Mouse (Mus musculus) forebrain, embryonic 13.5 days (tissue): ENCODE measurements around the gene Atp1a1. TPM values are rescaled to one million over a fixed set of nuclear protein-coding genes. Genes with fewer than 3 reads are reported as not detected.

Experiments used
- ATAC-seq: fragments of 200-750 bp; cut with Nextera tagmentation; 2 replicates; pipeline ENCODE4 v1.8.0; 2017
- H3K27ac ChIP-seq: fragments of 300-500 bp; sonication (generic); 2 replicates; pipeline ENCODE4 v1.5.1; 2015; ENCODE audit warnings: inconsistent platforms, mild to moderate bottlenecking, moderate library complexity
- H3K27me3 ChIP-seq: fragments of 300-500 bp; sonication (generic); 2 replicates; pipeline ENCODE4 v1.6.1; 2015; ENCODE audit warnings: mild to moderate bottlenecking, inconsistent platforms
- H3K36me3 ChIP-seq: fragments of 300-500 bp; sonication (generic); 2 replicates; pipeline ENCODE4 v1.6.1; 2015; ENCODE audit warnings: mild to moderate bottlenecking, inconsistent platforms; ENCODE audit not compliant: poor library complexity, severe bottlenecking
- H3K4me1 ChIP-seq: fragments of 300-500 bp; sonication (generic); 2 replicates; pipeline ENCODE4 v1.6.1; 2015; ENCODE audit warnings: inconsistent platforms
- H3K4me2 ChIP-seq: fragments of 300-500 bp; sonication (generic); 2 replicates; pipeline ENCODE4 v1.6.1; 2015; ENCODE audit warnings: inconsistent platforms, mild to moderate bottlenecking, moderate library complexity
- H3K4me3 ChIP-seq: fragments of 300-500 bp; sonication (generic); 2 replicates; pipeline ENCODE4 v1.5.1; 2015; ENCODE audit warnings: mild to moderate bottlenecking, inconsistent platforms
- H3K9ac ChIP-seq: fragments of 300-500 bp; sonication (generic); 2 replicates; pipeline ENCODE4 v1.6.1; 2015; ENCODE audit warnings: mild to moderate bottlenecking, inconsistent platforms
- H3K9me3 ChIP-seq: fragments of 300-500 bp; sonication (generic); replicated peaks from 2 replicates; pipeline ENCODE4 v1.6.1; 2016; ENCODE audit warnings: inconsistent platforms
- WGBS: fragments of 180-500 bp; shearing (Covaris S2); methylation state at CpG from one replicate; pipeline ENCODE4 v1.1.7; 2015; 5-methylcytosine and 5-hydroxymethylcytosine counted together
- polyA plus RNA-seq: library from polyadenylated mRNA; unstranded; fragments of >200 nt; fragmentation: Nextera tagmentation; extraction: Ambion mirVana; gene quantifications from 2 replicates; pipeline ENCODE4 v1.2.1, GENCODE M21; 2015

Gene Atp1a1
- polyA plus RNA-seq, 1 experiment from 2014 or later, result 32.5 TPM

DNA sequence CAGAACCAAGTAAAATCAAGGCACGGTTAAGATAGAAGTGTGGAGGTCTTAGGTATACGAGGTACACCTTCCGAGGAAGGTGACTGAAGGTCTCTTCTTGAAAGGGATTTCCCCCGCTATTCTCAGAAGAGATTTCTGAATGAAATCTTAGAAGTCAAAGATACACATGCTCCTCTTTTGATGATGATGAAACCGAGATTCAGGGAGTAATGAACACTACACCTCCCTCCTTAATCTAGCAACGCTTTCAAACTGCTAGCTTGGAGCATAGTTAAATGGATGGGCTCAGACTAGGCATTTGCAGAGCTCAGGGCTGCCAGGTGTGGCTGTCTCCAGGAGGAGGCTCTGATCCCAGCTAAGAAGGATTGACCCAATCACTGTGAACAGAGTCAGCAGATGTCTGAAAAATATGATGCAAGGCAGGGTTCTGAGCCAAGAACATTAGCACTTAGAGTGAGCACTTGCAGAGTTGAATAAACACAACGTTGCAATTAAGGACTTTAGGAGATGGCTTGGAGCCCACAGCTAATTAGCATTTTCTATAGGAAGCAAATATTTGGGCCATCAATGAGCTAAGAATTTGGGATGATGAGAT is 2.5 kb upstream of the Atp1a1 start:
- no peak for ATAC-seq
- 64% methylated on average over 7 of the region's 7 CpGs for WGBS
- H3K9ac ChIP-seq, result no peak overlapping the region
- no peaks in the 10 kb centered on the region for H3K9me3 ChIP-seq
- no peak overlapping the region for H3K27ac ChIP-seq
- H3K36me3 ChIP-seq, result no peaks in the 10 kb centered on the region
- H3K27me3 ChIP-seq, result peaks cover 12% of the 10 kb centered on the region; the same call in 1 of the 2 replicates
- H3K4me1 ChIP-seq, result peaks cover 42% of the 10 kb centered on the region
- H3K4me2 ChIP-seq, result no peak overlapping the region
- no peak overlapping the region for H3K4me3 ChIP-seq

GRCm38 (mm10) chr3:101605721-101606120 is 1.2 kb upstream of the Atp1a1 start:
- WGBS, result 75% methylated on average over 2 of the region's 2 CpGs
- peaks cover 47% of the 10 kb centered on the region for H3K4me1 ChIP-seq
- H3K27me3 ChIP-seq, result peaks cover 12% of the 10 kb centered on the region; the same call in 1 of the 2 replicates
- no peak overlapping the region for H3K9ac ChIP-seq
- no peak overlapping the region for H3K27ac ChIP-seq
- H3K4me3 ChIP-seq, result no peak overlapping the region
- H3K9me3 ChIP-seq, result no peaks in the 10 kb centered on the region
- H3K36me3 ChIP-seq, result no peaks in the 10 kb centered on the region
- no peak for ATAC-seq
- H3K4me2 ChIP-seq, result 0 out of 2 replicates have a peak overlapping the region, but pooled peaks have one; percentile 83

- no peak overlapping the region; the same call in 1 of the 2 replicates for H3K27ac ChIP-seq
- H3K9ac ChIP-seq, result 0 out of 2 replicates have a peak overlapping the region, but pooled peaks have one; percentile 90
- no peak for ATAC-seq
- 24% methylated on average over 5 of the region's 5 CpGs for WGBS
- peaks cover 12% of the 10 kb centered on the region; the same call in 1 of the 2 replicates for H3K27me3 ChIP-seq
- no peaks in the 10 kb centered on the region for H3K36me3 ChIP-seq
- H3K4me1 ChIP-seq, result peaks cover 51% of the 10 kb centered on the region
- H3K4me2 ChIP-seq, result peak overlapping the region; percentile 83
- H3K9me3 ChIP-seq, result no peaks in the 10 kb centered on the region
- peak overlapping the region; percentile 84 for H3K4me3 ChIP-seq
Measured at GRCm38 (mm10) chr3:101605291-101605690, 807 bp upstream of the Atp1a1 start.

DNA sequence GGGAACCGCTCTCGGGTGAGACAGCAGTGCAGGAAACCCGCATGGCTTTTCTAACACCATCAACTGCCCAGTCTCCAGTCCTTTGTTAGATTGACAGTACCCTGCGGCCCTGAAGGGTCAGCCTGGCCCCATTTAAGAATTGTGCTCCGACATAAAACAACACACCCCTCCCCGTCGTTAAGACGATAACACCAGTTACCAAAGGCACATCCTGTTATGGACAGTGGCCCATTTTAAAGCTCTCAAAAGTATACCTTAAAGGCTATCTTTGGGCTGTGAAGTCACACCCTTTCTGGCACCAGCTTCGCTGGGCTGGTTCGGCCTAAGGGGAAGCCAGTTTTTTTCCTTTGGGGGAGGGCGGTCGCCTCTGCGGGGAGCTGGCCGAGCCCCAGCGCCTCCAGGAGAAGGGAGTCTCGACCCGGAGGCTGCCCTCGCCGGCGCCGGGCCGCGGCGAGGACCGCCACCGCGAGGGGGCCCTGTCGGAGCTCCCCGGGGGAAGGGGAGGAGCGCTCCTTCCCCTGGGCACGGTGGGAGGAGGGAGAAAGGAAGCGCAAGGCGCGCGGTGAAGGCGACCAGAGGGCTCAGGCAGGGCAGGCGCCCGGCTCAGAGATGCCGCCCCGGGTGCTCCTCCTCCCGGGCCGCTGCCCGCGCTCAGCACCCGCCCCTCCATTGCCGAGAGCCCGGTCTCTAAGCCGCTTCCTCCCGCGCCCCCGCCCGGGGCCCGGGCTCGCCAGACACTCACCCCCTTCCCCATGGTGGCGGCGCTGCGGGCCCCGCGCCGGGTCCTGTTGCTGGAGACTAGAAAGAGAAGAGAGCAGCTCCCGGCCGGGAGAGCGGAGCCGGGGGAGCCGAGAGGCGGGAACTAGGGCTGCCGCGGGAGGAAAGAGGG is 579 bp downstream of the Atp1a1 start:
- Histone ChIP-seq H3K9ac (peak overlapping the region; percentile 90), H3K4me2 (peak overlapping the region; percentile 83), H3K4me1 (peaks cover 65% of the 10 kb centered on the region), H3K36me3 (no peaks in the 10 kb centered on the region), H3K27ac (peak overlapping the region; percentile 95), H3K27me3 (peaks cover 12% of the 10 kb centered on the region; the same call in 1 of the 2 replicates), H3K9me3 (no peaks in the 10 kb centered on the region), H3K4me3 (peak overlapping the region; percentile 84)
- WGBS, result under 1% methylated on average over 39 of the region's 68 CpGs
- ATAC-seq, result peak; percentile 75

GRCm38 (mm10) chr3:101603194-101603593 is 1.3 kb downstream of the Atp1a1 start:
- Histone ChIP-seq H3K27ac (no peak overlapping the region), H3K4me3 (peak overlapping the region; percentile 84), H3K4me2 (peak overlapping the region; percentile 83), H3K9ac (peak overlapping the region; percentile 90), H3K36me3 (no peaks in the 10 kb centered on the region), H3K4me1 (peaks cover 72% of the 10 kb centered on the region), H3K9me3 (no peaks in the 10 kb centered on the region), H3K27me3 (peaks cover 9% of the 10 kb centered on the region; the same call in 1 of the 2 replicates)
- WGBS, result 27% methylated on average over 7 of the region's 7 CpGs
- ATAC-seq, result no peak

- H3K9ac ChIP-seq, result 0 out of 2 replicates have a peak overlapping the region, but pooled peaks have one; percentile 90
- H3K4me2 ChIP-seq, result peak overlapping the region; percentile 83
- H3K9me3 ChIP-seq, result no peaks in the 10 kb centered on the region
- 71% methylated on average over 4 of the region's 4 CpGs for WGBS
- no peaks in the 10 kb centered on the region for H3K36me3 ChIP-seq
- peak overlapping the region; percentile 84; the same call in 1 of the 2 replicates for H3K4me3 ChIP-seq
- H3K4me1 ChIP-seq, result peaks cover 78% of the 10 kb centered on the region
- H3K27ac ChIP-seq, result no peak overlapping the region
- no peak for ATAC-seq
- peaks cover 9% of the 10 kb centered on the region; the same call in 1 of the 2 replicates for H3K27me3 ChIP-seq
Measured at GRCm38 (mm10) chr3:101602511-101603055, 1.9 kb downstream of the Atp1a1 start.

GRCm38 (mm10) chr3:101601687-101602086 is 2.8 kb downstream of the Atp1a1 start:
- Histone ChIP-seq H3K36me3 (no peaks in the 10 kb centered on the region), H3K9me3 (no peaks in the 10 kb centered on the region), H3K27me3 (peaks cover 9% of the 10 kb centered on the region; the same call in 1 of the 2 replicates), H3K4me2 (peak overlapping the region; percentile 46), H3K4me1 (peaks cover 79% of the 10 kb centered on the region), H3K27ac (no peak overlapping the region), H3K4me3 (no peak overlapping the region), H3K9ac (no peak overlapping the region)
- 28% methylated on average over 4 of the region's 4 CpGs for WGBS
- no peak for ATAC-seq

- no peak for ATAC-seq
- no peaks in the 10 kb centered on the region for H3K9me3 ChIP-seq
- H3K4me3 ChIP-seq, result no peak overlapping the region
- H3K36me3 ChIP-seq, result no peaks in the 10 kb centered on the region
- peaks cover 6% of the 10 kb centered on the region; the same call in 1 of the 2 replicates for H3K27me3 ChIP-seq
- peaks cover 84% of the 10 kb centered on the region for H3K4me1 ChIP-seq
- H3K9ac ChIP-seq, result peak overlapping the region; percentile 18; the same call in 1 of the 2 replicates
- WGBS, result 50% methylated on average over 8 of the region's 8 CpGs
- H3K4me2 ChIP-seq, result peak overlapping the region; percentile 46
- peak overlapping the region; percentile 12; the same call in 1 of the 2 replicates for H3K27ac ChIP-seq
Measured at GRCm38 (mm10) chr3:101601003-101601525, 3.4 kb downstream of the Atp1a1 start.

DNA sequence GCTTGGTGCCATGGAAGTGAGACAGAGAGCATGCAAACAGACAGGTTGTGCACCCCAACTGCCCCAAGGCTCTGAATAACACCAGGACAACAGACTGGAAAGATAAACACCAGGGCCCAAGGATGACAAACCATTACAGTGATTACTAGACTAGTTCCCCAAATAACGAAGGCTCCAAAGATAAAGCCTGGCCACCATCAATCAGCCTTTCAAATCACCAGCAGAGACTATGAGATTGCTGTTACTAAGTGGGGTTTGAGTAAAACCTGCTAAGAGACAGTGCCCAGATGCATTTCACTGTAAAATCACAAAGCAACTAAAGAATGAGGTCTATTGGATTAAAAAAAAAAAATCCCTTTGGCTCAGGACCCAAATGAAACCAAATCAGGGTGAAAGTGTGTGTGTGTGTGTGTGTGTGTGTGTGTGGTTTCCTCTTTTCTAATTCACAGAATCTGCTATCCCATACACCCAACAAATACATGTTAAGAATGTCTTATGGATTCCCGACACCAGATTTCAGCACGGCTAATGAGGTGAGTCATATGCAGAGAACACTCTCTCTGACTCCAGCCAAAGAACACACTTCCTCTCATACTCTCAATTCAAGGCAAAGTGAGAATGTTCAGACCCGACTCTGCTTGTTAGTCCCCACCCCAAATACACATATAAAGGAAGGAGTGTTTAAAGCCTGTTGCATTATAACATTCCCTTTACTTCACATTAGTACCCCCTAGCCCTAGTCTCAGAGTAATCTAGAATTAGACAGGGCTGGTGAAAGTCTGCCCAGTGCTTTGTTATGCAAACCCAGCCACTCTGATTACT is 4.4 kb downstream of the Atp1a1 start:
- peak overlapping the region; percentile 46 for H3K4me2 ChIP-seq

DNA sequence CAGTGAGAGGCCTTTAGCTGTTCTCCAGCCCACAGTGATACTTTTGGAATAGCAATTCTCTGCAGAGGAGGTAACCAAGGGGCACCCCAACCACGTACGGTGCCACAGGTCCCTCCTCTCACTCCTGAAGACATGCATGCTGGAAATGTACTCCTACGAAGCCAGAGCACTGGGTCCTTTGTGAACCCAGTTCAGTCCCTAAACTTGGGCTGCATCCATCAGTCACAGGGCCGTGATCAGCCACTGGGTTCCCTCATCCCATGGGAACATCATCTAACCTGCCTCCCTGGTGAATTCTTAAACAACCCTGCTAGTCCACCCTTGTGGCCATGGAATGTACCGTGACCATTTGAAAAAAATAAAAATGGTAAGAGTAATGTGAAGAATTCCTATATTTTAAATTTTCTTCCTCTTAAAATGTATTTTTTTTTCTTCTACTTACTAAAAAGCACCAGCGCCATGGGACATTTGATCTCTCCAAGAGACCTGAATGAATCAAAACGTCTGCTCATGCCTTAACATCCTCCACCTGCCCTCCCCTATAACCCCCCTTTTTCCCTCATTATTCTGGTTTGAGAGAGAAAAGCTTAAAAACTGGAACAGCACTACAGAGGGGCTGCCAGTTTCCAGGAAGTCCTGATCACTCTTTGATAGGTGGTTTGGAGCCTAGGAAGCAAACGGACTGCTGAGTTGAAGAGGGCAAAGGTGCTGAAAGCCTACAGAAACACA is 5.1 kb downstream of the Atp1a1 start:
- WGBS, result 59% methylated on average over 8 of the region's 8 CpGs
- Histone ChIP-seq H3K4me2 (peak overlapping the region; percentile 46), H3K4me1 (peaks cover 84% of the 10 kb centered on the region), H3K36me3 (peaks cover 4% of the 10 kb centered on the region; the same call in 1 of the 2 replicates), H3K9ac (no peak overlapping the region), H3K27ac (peak overlapping the region; percentile 12), H3K9me3 (no peaks in the 10 kb centered on the region), H3K4me3 (no peak overlapping the region), H3K27me3 (no peaks in the 10 kb centered on the region)
- no peak for ATAC-seq

More for the DNA sequence above, 4.4 kb downstream of the Atp1a1 start:
- no peak for ATAC-seq
- peak overlapping the region; percentile 12 for H3K27ac ChIP-seq
- WGBS, result 9% methylated on average over 4 of the region's 4 CpGs
- H3K27me3 ChIP-seq, result no peaks in the 10 kb centered on the region
- H3K36me3 ChIP-seq, result no peaks in the 10 kb centered on the region
- H3K4me3 ChIP-seq, result no peak overlapping the region
- H3K9ac ChIP-seq, result 0 out of 2 replicates have a peak overlapping the region, but pooled peaks have one; percentile 18
- H3K4me1 ChIP-seq, result peaks cover 86% of the 10 kb centered on the region
- H3K9me3 ChIP-seq, result no peaks in the 10 kb centered on the region
